Mouse (Mus musculus) cerebellum, adult 9-11 months (tissue): Measurements from ENCODE around the gene Irf9.

Experiments
- DNase-seq: peaks from one replicate; pipeline ENCODE4 v3.0.0; 2022

Gene Irf9

DNA sequence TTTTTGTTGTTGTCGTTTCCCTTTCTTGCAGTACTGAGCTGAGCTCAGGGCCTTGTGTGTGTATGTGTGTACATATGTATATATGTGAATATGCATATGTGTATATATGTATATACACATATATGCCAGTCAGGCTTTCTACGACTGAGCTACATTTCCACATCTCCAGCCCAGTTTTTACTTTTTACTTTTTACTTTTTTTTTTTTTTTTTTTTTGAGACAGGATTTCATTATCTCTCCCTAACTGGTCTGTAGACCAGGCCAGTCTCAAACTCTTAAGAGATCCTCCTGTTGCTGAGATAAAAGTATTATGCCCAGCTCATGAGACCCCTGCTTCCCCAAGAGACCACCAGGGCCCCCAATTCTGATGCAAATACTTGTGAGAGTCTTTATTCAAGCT lies 13.5 kb downstream of the Irf9 start:
- DNase-seq = no peak

DNA sequence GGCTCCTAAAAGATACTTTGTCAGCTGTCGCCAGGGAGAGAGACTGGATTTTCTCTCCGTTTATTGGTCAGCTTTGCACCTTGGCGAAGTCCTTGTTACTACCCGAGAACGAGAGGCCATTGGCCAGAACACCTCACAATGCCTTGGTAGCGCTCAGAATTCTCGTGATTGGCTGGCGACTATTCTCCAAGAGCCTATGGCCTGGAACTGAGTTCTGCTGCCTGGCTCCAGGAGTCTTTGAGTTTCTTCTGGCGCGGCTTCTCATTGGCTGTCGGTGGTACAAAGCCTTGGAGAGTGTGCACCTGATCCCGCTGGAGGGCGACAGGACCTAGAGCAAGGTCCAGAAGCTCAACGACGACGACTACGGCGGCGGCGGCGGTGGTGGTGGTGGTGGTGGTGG lies 14.5 kb downstream of the Irf9 start, which contains the start of gene Rec8:
Gene Rec8 (plus strand): TSS at position 216 of the 400 bp plus-strand sequence.
- DNase-seq = peak; percentile 90

DNA sequence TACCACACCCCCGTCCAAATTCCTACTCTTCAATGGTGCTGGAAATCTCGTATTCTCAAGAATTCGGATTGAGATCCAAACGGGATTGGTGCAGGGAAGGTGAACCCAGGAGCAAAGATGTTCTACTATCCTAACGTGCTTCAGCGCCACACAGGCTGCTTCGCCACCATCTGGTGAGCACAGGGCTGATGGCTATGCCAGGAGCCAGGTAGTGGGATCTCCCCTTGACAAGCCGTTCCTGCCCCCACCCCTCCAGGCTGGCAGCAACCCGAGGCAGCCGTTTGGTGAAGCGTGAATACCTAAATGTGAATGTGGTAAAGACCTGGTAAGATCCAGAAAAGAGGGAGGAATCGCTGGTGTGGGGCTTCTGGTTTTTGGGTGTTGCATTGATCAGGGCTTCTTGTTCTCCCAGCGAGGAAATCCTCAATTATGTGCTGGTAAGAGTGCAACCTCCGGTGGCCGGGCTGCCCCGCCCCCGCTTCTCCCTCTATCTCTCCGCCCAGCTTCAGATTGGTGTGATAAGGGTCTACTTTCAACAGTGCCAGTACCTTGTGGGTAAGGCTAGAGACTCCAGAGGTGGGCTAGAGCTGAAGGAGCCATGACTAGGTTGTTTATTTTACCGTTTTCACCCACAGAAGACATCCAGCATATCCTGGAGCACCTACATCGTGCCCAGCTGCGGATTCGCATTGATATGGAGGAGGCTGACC lies 15.3 kb downstream of the Irf9 start:
- DNase-seq = peak; percentile 57

DNA sequence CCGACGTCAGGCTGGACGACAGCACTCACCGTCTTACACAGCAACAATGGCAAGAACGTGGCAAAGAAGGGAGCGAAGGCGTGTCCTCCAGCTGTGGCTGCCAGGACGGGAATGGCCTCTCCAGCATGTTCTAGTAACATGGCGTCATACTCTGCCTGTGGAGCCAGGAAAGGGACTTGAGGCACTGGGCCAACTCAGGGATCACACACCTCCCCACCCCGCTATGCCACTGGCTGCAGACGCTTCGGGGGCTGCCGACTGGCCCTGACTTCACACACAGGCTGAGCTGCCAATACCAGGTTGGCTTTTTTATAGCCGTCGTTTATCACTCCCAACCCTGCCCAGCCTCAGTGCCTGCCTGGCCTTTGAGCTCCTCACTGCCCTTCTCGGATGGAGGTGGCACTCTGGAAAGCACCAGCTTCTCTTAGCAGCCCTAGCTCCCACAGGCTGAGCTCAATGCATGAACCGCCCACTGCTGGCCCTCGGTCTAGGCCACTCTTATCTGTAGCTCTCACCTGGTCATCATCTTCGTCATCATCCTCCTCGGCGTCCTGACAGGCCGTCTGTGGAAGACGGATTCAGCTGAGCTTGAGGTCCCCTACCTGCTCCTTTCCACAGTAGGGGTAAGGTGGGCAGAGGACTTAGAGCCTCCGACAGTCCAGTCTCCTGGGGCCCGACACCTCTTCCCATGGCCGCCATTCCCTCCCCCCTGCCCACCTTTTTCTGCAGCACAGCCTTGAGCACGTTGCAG lies 24.9 kb downstream of the Irf9 start:
- no peak for DNase-seq

DNA sequence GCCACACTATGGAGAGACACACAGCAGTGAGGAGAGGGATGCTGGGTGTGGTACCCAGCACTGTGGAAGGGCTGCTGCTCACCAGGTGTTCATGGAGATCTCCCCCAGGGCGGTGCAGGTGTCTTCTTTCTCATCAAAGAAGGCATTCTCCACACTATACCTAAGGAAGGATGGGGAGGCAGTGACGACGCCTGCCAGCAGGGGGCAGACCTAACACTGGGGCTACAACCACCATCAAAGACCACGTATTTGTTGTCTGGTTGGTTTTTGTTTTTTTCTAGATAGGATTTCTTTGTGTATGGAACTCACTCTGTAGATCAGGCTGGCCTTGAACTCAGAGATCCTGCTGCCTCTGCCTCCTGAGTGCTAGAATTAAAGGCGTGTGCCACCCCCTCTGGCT lies 25.9 kb downstream of the Irf9 start:
- DNase-seq = no peak

DNA sequence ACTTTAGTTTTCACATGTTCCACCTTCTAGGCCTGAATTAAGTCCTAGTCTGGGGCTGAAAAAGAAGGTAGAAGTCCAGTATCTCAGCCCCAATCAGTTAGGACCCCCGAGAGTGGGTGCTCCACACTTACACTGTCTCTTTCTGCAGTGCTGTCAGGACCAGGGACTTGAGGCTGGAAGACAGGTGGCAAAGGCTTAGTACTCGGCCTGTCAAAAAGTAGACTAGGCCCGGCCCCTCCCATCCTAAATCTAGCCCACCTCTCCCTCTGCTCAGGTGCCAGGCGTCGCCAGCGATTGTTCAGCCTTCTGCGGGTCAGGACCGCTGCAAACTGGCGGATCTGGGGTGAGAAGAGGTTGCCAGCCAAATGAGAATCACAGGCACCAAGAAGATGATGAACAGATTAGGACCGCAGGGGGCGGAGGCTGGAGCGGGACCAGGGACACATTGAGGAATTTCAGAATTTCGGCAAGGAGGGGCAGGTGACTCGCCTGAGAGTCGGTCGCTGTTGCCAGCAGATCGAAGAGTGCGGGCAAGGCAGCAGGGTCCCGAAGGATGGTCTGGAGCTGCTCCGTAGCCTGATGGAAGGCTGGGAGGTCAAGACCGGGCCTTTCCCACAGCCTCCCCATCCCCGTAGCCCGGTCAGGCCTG lies 31.6 kb downstream of the Irf9 start:
- DNase-seq = peak; percentile 71

DNA sequence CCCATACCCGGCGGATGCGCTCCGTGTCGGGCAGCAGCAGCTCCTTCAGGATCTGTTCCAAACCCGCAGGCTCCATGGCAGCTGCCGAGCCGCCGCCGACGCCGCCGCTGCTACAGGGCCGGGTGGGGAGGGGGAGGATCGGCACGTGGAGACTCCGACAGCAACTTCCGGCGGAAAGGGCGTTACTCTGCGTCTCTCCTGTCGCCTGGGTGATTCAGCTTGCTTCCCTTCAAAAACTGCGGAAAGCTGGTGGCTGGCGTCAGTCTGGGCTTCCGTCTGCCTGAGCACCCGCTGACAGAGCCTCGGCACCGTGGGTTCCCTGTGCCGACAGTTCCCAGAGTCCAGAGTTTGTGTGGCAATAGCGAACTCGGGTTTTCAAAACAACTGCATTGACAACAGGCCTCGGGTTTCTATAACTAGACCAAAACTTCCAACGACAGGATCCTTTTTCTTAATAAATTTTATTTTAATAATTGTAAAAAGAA lies 32.2 kb downstream of the Irf9 start, which contains the start of gene Ipo4:
Gene Ipo4 (minus strand): TSS at position 435 of the 485 bp plus-strand sequence.
- DNase-seq = peak; percentile 84

DNA sequence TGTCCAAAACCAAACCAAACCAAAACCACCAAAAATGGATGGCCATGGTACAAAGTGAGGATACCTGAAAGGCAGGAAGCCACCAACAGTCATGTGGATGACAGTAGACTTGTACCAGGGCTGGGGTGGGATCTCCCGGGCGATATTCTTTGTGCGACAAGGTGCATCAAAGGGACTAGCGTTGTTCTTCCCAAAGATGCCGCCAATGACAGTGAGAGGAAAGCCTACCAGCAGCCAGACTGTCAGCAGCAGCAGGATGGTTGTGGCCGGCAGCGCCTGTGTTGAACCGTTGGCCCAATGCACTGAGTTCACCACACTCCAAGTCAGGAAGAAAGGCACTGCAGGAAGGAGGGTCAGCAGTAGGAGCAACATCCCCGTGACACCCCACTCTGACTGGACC lies 34.4 kb downstream of the Irf9 start, which contains the start of gene Gm49378:
Gene Gm49378 (minus strand): TSS at position 101 of the 400 bp plus-strand sequence.
- no peak for DNase-seq

DNA sequence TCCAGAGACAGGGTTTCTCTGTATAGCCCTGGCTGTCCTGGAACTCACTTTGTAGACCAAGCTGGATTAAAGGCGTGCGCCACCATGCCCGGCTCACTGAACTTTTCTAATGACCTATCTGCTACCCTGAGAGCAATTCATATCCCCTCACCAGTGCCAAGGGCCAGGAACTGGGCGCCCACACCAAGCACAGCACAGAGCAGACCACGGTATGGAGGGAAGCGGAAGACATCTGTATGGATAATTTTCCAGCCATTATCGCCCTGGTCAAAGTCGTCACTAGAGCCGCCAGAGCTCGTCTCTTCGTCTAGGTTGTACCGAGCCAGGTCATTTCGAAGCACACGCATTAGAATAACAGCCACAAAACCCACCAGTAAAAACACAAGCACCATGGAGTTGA lies 37.4 kb downstream of the Irf9 start:
- no peak for DNase-seq

DNA sequence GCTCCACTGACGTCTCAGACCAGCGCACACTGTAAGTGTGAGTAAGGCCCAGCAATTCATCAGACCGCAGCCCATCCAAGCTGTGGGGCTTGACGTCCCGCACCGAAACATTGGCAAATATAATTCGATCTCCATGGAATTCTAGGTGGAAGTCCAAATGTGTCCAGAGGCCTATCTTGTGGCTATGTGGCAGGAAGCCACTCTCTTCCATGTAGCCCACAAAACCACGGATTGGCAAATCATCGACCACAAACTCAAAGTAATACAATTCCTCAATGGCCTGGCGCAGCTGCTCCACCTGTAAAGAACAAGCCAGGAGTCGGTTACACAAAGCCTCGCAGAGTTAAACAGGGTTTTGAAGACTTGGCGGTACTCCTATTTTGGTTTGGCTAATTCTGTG lies 37.9 kb downstream of the Irf9 start:
- DNase-seq = no peak

DNA sequence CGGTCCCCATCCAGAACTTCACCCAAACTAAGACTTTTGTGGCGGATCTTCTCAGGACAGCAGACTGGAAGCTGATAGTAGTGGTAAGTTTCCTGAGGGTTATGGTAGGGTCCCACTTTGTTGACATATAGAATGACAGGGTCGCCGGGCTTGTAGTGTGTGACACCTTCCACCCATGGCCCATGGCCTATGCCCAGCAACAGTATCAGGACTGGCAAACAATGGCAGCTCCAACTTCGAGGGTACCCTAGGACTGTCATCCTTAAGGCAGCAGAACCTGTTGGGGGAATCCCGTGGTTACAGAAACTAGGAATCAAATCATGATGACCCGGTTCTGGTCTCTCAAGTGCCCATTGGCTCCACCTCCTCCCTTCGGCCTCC lies 39.3 kb downstream of the Irf9 start:
- DNase-seq = no peak

DNA sequence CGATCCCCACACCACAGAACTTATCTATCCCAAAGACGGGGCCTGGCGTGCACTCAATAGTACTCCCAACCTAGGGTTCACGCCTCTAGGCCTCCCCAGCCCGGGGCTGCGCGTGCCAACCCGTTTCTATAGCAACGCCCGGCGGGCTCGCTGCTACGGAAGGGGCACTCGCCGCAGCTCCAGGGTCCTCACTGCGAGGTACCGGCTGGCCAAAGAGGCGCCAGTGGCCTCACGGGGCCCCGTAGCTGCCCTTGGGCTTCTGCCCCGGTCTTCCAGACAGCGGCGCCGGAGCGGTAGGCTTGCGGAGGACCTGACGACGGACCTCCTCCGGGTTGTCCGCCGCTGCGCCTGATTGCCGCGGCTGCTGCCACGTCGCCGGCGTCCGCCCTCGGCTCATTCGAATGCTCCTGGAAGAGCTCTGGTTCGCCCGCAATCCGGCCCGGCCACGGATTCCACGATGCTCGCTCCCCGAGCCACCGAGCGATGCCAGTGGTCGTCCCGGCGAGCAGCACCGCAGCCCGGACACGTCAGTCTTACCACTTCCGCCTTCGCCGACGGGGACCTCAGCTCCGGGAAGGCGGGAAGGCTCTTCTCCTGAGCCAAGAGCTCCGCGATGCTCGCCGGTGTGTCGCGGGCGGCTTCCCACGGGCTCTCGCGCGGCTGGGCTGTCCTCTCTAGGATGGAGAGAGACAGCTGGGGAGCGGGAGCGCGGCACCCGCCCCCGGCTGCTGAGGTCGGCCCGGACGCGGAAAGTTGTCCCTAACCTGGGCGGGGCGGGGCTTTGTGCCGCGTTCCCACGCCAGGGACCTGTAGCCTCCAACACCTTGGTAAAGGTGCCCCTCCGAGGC lies 39.9 kb downstream of the Irf9 start, which contains the start of gene Tm9sf1:
Gene Tm9sf1 (minus strand): TSS at position 747 of the 848 bp plus-strand sequence.
- peak; percentile 89 for DNase-seq

DNA sequence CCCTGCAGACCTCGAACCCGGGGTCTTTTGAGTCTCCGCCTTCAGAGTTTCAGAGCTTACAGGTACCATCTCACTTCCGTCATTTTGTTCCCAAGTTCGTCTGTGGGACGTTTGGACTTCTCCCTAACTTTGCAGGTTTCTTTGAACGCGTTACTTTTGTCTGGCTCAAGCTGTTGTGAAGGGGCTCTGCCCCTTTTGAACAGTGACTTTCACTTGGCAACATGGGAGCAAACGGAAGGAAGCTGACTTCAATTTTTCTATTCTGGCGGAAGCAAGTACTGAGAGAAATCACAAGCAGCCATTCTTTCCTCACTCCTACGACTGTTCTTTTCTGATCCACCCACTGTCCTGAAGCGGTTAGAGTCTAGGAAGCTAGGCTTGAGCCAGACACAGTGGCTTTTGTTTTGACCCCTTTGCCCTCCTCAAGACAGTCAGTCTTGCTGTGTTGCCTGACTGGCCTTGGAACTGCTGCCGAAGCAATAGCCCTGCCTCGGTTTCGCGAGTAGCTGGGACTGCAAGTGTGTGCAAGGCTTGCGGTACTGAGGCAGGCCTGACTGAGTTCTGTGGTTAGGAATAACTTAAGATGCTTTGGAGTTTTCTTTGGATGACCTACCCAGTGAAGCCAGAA lies 41.0 kb downstream of the Irf9 start:
- no peak for DNase-seq

DNA sequence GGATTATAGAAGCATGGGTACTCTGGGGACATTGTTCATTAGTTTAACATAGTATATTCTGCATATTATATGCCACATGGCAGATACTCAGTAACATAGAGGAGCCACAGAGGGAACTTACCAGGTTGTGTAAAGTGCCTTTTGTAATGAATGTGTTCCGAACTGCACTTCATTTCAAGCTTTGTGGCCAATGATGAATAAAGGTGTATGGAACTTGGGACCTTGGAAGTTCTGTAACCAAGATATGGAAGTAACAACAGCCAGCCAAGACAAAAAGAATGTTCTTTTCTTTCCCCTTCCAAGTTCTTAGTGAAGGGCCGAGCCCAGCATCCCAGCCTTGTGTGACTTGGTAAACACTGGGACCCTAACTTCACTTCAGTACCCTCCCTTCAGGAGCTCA lies 46.5 kb downstream of the Irf9 start, which contains the start of gene Tssk4:
Gene Tssk4 (plus strand): TSS at position 301 of the 400 bp plus-strand sequence.
- DNase-seq = no peak

DNA sequence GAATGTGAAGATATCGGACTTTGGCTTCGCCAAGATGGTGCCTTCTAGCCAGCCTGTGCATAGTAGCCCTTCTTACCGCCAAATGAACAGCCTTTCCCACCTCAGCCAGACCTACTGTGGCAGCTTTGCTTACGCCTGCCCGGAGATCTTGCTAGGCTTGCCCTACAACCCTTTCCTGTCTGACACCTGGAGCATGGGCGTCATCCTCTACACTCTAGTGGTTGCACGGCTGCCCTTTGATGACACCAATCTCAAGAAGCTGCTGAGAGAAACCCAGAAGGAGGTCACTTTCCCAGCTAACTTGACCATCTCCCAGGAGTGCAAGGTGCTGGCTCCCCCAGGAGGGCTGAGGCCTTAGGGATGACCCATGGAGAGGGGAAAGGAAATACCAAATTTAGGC lies 48.2 kb downstream of the Irf9 start:
- no peak for DNase-seq

DNA sequence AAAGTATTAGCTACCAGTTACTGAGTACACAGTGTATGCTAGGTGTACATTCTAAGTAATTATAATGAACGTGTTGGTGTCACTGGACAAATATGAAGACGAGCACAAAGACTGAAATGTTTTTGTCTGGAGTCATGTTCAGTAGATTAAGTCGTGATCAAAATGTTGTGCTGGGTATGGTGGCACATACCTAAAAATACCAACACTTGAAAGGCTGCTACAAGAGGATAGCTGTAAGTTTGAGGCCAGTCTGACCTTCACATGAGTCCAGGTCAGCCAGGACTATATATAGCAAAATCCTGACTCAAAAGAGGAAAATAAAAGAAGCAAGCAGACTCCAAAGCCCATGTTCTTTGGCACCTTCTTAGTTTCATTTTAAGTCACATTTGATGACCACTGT lies 53.6 kb downstream of the Irf9 start:
- DNase-seq = no peak

DNA sequence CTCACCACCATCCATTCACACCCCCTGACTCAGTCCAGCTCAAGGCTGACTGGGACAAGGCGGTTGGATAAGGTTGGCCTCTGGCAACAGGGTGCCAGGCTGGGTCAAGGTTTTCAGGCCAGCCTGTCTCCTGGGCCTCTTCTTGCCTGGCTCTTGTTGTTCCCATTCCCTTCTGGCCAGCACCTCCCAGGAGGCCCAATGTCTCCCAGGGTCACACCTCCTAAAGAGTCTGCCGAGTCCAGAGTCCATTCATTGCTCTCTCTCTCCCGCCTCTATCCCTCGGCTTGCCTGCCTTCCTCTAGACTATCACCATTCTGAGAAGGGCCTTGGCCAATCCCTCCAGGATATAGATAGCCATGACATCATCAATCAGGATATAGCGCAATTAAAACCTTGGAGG lies 54.6 kb downstream of the Irf9 start:
- DNase-seq = no peak
